Mouse (Mus musculus) midbrain, embryonic 13.5 days (tissue): ENCODE data around the gene Chpf2. TPM values are rescaled to one million over a fixed set of nuclear protein-coding genes. Genes with fewer than 3 reads are reported as not detected.
"Not testable (repeated sequence)": the region's sequence is repeated elsewhere in the genome, so short reads cannot be mapped to it uniquely, and the experiment has no call there.

ENCODE experiments used
- ATAC-seq: fragments of 200-750 bp; cut with Nextera tagmentation; 2 replicates; pipeline ENCODE4 v1.8.0; 2017; ENCODE audit warnings: mild to moderate bottlenecking, moderate TSS enrichment, moderate library complexity
- H3K27ac ChIP-seq: fragments of 300-500 bp; sonication (generic); 2 replicates; pipeline ENCODE4 v1.5.1; 2015; ENCODE audit warnings: inconsistent platforms, mild to moderate bottlenecking, moderate library complexity
- H3K27me3 ChIP-seq: fragments of 300-500 bp; sonication (generic); 2 replicates; pipeline ENCODE4 v1.6.1; 2015; ENCODE audit warnings: mild to moderate bottlenecking, inconsistent platforms
- H3K36me3 ChIP-seq: fragments of 300-500 bp; sonication (generic); 2 replicates; pipeline ENCODE4 v1.6.1; 2015; ENCODE audit warnings: mild to moderate bottlenecking, inconsistent platforms
- H3K4me1 ChIP-seq: fragments of 300-500 bp; sonication (generic); replicated peaks from 2 replicates; pipeline ENCODE4 v1.6.1; 2015; ENCODE audit warnings: inconsistent platforms
- H3K4me2 ChIP-seq: fragments of 300-500 bp; sonication (generic); replicated peaks from 2 replicates; pipeline ENCODE4 v1.6.1; 2015; ENCODE audit warnings: moderate library complexity, mild to moderate bottlenecking, inconsistent platforms
- H3K4me3 ChIP-seq: fragments of 300-500 bp; sonication (generic); replicated peaks from 2 replicates; pipeline ENCODE4 v1.5.1; 2015; ENCODE audit warnings: mild to moderate bottlenecking, inconsistent platforms
- H3K9ac ChIP-seq: fragments of 300-500 bp; sonication (generic); replicated peaks from 2 replicates; pipeline ENCODE4 v1.6.1; 2015; ENCODE audit warnings: mild to moderate bottlenecking, inconsistent platforms
- H3K9me3 ChIP-seq: fragments of 300-500 bp; sonication (generic); 2 replicates; pipeline ENCODE4 v1.6.1; 2016; ENCODE audit warnings: mild to moderate bottlenecking, inconsistent platforms
- WGBS: fragments of 180-500 bp; shearing (Covaris S2); methylation state at CpG from one replicate; pipeline ENCODE4 v1.1.7; 2015; 5-methylcytosine and 5-hydroxymethylcytosine counted together
- polyA plus RNA-seq: library from polyadenylated mRNA; unstranded; fragments of >200 nt; fragmentation: Nextera tagmentation; extraction: Ambion mirVana; gene quantifications from 2 replicates; pipeline ENCODE4 v1.2.1, GENCODE M21; 2015

The Chpf2 gene
- polyA plus RNA-seq = 17.8 and 18.6 TPM in 2 replicates

- peak within 1 kb of the TSS; percentile 83 for H3K27ac ChIP-seq
- H3K4me3 ChIP-seq = peak within 1 kb of the TSS; percentile 86
- WGBS = under 1% methylated on average over 43 of the region's 43 CpGs
- ATAC-seq = peak; percentile 96
- H3K36me3 ChIP-seq = peaks cover 36% of the 10 kb centered on the region
- H3K9ac ChIP-seq = peak within 1 kb of the TSS; percentile 81
- 0 out of 2 replicates have a peak, but pooled peaks cover 3% of the 10 kb centered on the region for H3K27me3 ChIP-seq
- no peaks in the 10 kb centered on the region for H3K9me3 ChIP-seq
- peak within 1 kb of the TSS; percentile 98 for H3K4me2 ChIP-seq
- peaks cover 40% of the 10 kb centered on the region for H3K4me1 ChIP-seq
Observed at GRCm38 (mm10) chr5:24586547-24587199, at the start of gene Chpf2. Gene Chpf2, plus strand, starts transcription at chr5:24586741.

DNA sequence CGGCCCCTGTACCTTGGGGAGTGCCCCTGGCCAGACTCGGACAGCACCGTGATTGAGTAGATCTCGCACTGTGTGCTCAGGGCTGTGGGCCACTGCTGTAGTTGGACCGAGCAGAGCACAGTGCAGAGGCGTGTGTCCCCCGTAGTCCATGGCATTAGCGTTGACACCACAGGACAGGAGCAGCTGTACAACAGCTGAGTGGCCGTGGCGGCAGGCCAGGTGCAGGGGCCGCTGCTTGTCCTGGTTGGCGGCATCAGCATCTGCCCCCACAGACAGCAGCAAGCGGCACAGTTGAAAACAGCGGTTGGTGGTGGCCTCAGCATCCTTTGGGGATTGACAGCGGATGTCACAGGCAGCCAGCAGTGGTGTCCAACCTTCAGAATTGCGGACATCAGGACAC lies 48.9 kb upstream of the Chpf2 start:
- Histone ChIP-seq H3K9ac (no peak overlapping the region), H3K4me1 (no peaks in the 10 kb centered on the region), H3K9me3 (no peaks in the 10 kb centered on the region), H3K4me3 (no peak overlapping the region), H3K27ac (no peak overlapping the region), H3K4me2 (no peak overlapping the region), H3K27me3 (peaks cover 12% of the 10 kb centered on the region; the same call in 1 of the 2 replicates), H3K36me3 (no peaks in the 10 kb centered on the region)
- WGBS = 68% methylated on average over 16 of the region's 16 CpGs
- 0 out of 2 replicates have a peak, but pooled peaks have one; percentile 41 for ATAC-seq

- 83% methylated on average over 22 of the region's 22 CpGs for WGBS
Observed at GRCm38 (mm10) chr5:24539571-24540296, 46.8 kb upstream of the Chpf2 start.

DNA sequence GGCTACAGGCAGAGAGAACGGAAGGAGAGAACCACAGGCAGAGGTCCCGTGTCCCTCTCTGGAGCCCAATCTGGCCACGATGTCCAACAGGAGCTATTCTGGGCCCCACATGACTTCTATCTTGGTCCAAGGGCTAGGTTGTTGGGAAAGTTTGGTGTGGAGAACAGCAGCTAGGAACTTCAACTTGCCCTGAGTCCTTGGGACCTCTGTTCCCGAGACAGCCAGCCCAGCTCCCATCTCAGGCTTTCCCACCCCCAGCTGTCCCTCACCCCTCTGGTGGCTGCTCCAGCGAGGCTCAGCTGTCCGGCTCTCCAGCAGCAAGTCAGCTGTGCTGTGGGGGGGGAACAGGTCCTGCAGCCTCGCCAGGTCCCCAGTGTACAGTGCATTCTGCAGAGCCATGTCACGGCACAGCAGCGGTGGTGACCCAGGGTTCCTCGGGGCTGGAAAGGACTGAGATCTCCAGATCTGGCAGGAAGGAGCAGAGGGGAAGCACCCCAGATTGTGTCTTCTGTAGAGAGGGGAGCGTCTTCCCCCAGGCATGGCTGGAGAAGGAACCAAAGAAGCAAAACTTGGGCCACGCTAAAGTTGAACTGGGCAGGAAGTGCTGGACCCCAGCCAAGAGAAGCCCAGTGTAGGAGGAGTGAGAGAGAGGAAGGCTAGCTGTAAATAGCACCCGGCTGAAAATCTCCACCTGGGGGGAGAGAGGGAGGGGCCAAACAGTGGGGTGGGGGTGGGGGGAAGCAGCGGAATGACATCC lies 46.0 kb upstream of the Chpf2 start, which contains the start of gene Asb10:
Asb10 (minus strand) TSS at position 592 of the 757 bp plus-strand sequence.
- H3K4me1 ChIP-seq = no peaks in the 10 kb centered on the region
- H3K9ac ChIP-seq = no peak within 1 kb of the TSS
- no peak within 1 kb of the TSS for H3K27ac ChIP-seq
- no peaks in the 10 kb centered on the region for H3K36me3 ChIP-seq
- H3K4me2 ChIP-seq = no peak within 1 kb of the TSS
- H3K4me3 ChIP-seq = no peak within 1 kb of the TSS
- H3K27me3 ChIP-seq = 0 out of 2 replicates have a peak, but pooled peaks cover 5% of the 10 kb centered on the region
- 54% methylated on average over 14 of the region's 14 CpGs for WGBS
- no peak for ATAC-seq
- no peaks in the 10 kb centered on the region for H3K9me3 ChIP-seq

More at GRCm38 (mm10) chr5:24539571-24540296, 46.8 kb upstream of the Chpf2 start:
- H3K27me3 ChIP-seq = 0 out of 2 replicates have a peak, but pooled peaks cover 5% of the 10 kb centered on the region
- no peak overlapping the region for H3K9ac ChIP-seq
- no peak overlapping the region for H3K4me2 ChIP-seq
- H3K4me1 ChIP-seq = no peaks in the 10 kb centered on the region
- no peaks in the 10 kb centered on the region for H3K36me3 ChIP-seq
- no peak for ATAC-seq
- H3K27ac ChIP-seq = no peak overlapping the region
- no peak overlapping the region for H3K4me3 ChIP-seq
- no peaks in the 10 kb centered on the region for H3K9me3 ChIP-seq

DNA sequence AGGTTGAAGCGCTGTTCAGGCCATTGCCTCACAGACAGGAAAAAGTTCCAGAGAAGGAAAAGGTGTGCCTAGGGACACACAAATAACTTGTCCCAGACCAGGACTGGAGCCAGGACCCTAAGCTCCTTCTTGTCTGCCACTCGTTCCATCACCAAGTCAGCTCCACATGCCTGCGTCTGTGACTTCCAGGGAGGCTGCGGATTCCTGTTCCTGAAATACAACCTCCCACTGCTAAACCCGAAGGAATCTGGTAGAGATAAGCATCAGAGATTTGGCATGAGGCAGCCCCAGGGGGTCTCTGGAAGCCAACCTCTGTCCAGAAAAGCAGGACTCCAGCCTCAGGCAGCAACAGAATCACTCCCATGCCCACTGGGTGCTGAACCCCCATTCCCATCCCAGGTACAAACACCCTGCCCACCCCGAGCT lies 45.4 kb upstream of the Chpf2 start:
- Histone ChIP-seq H3K4me1 (no peaks in the 10 kb centered on the region), H3K36me3 (no peaks in the 10 kb centered on the region), H3K9me3 (no peaks in the 10 kb centered on the region), H3K9ac (no peak overlapping the region), H3K4me3 (no peak overlapping the region), H3K27me3 (0 out of 2 replicates have a peak, but pooled peaks cover 5% of the 10 kb centered on the region), H3K27ac (no peak overlapping the region), H3K4me2 (no peak overlapping the region)
- no peak for ATAC-seq
- WGBS = 48% methylated on average over 6 of the region's 6 CpGs

GRCm38 (mm10) chr5:24542643-24543042 lies 43.9 kb upstream of the Chpf2 start:
- Histone ChIP-seq H3K4me2 (no peak overlapping the region), H3K27ac (no peak overlapping the region), H3K36me3 (no peaks in the 10 kb centered on the region), H3K9ac (no peak overlapping the region), H3K27me3 (0 out of 2 replicates have a peak, but pooled peaks cover 5% of the 10 kb centered on the region), H3K9me3 (no peaks in the 10 kb centered on the region), H3K4me3 (no peak overlapping the region), H3K4me1 (no peaks in the 10 kb centered on the region)
- WGBS = 82% methylated on average over 7 of the region's 7 CpGs
- ATAC-seq = no peak

DNA sequence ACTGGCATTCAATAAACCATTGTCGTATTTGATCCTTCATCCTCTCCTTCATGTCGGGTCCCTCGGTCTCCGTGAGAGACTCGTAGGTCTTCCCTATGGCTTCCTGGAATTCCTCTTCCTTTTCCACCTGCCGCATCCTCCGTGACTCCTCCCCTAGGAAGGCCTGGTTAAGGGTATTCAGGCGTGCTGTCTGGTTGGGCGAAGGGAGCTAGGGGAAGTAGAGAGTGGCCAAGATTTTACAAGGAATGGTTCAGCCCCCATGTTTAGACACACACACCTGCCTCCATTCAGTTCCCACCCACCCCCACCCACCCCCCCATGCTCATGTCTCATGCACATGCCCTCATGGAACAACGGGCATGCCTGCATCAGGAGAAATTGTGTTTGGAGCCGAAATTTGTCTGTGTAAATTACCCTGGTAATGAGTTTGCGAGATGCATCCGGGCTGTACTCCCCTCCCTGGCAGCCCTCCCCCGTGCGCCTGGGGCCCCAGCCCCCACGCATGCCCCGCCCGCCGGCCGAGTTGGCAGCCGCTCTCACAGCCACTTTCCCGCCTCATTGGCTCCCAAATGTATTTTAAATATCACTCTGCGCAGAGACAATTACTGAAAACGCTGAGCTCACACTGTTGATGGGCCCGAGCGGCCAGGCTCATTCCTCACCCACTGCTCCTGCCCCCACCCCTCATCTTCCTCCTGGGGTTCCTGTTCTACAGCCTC lies 35.8 kb upstream of the Chpf2 start:
- Histone ChIP-seq H3K9ac (0 out of 2 replicates have a peak overlapping the region, but pooled peaks have one; percentile 39), H3K27me3 (no peaks in the 10 kb centered on the region; the same call in 1 of the 2 replicates), H3K36me3 (no peaks in the 10 kb centered on the region), H3K9me3 (no peaks in the 10 kb centered on the region), H3K4me2 (peak overlapping the region; percentile 32), H3K27ac (no peak overlapping the region), H3K4me1 (peaks cover 15% of the 10 kb centered on the region), H3K4me3 (no peak overlapping the region; the same call in 1 of the 2 replicates)
- ATAC-seq = peak; percentile 80
- 41% methylated on average over 26 of the region's 26 CpGs for WGBS

DNA sequence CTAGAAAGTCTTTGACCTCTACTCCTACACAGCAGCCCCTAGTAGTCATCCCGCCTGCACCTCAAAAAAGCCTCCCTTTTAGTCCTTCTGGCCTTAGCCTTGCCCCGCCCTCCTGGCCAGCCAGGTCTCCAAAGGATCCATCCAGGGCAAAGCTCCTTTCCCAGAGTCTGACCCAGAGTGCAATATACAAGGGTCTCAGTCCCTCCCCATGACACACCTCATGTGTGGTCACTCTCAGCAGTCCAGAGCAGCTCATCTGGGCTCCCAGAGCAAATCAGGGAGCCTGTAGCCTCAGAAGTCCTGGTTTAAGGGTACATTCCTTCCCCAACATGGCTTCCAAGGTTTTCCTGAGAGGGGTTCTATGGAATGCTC lies 35.2 kb upstream of the Chpf2 start:
- H3K9me3 ChIP-seq = no peaks in the 10 kb centered on the region
- H3K27ac ChIP-seq = no peak overlapping the region
- no peaks in the 10 kb centered on the region; the same call in 1 of the 2 replicates for H3K27me3 ChIP-seq
- 0 out of 2 replicates have a peak overlapping the region, but pooled peaks have one; percentile 39 for H3K9ac ChIP-seq
- H3K4me2 ChIP-seq = peak overlapping the region; percentile 32
- ATAC-seq = peak; percentile 32
- H3K4me1 ChIP-seq = peaks cover 15% of the 10 kb centered on the region
- no peak overlapping the region; the same call in 1 of the 2 replicates for H3K4me3 ChIP-seq
- no peaks in the 10 kb centered on the region for H3K36me3 ChIP-seq
- 40% methylated on average over 2 of the region's 2 CpGs for WGBS

DNA sequence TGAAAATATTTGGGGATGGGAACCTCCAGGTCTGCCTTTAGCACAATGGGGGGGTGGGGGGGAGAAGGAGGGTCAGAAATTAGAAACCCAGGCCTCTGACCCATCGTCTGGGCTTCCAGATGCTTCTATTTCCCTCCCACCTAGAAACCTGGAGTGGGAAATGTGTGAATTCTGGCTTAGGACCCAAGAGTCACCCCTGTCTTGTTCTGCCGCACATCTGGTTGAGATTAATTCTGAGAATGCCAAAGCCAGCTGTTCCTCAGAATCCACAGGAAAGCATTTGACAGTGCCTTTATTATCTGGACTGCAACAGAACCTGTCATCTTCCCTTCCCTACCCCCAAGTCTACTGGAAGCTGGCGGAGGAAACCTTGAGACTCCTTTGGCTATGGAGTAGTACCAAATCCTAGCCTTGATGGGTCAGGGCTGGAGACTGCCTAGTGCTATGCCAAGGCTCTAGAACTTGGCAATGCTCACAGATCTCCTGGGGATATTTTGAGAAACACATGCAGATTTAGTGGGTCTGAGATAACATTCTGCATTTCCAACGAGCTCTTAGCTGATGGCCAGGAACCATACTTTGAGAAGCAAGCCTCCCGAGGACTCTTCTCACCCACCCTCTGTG lies 32.8 kb upstream of the Chpf2 start:
- Histone ChIP-seq H3K9ac (no peak overlapping the region), H3K9me3 (no peaks in the 10 kb centered on the region), H3K27ac (no peak overlapping the region), H3K4me3 (no peak overlapping the region), H3K27me3 (no peaks in the 10 kb centered on the region; the same call in 1 of the 2 replicates), H3K36me3 (no peaks in the 10 kb centered on the region), H3K4me1 (peaks cover 15% of the 10 kb centered on the region), H3K4me2 (no peak overlapping the region)
- ATAC-seq = no peak
- WGBS = 90% methylated on average over 5 of the region's 5 CpGs

DNA sequence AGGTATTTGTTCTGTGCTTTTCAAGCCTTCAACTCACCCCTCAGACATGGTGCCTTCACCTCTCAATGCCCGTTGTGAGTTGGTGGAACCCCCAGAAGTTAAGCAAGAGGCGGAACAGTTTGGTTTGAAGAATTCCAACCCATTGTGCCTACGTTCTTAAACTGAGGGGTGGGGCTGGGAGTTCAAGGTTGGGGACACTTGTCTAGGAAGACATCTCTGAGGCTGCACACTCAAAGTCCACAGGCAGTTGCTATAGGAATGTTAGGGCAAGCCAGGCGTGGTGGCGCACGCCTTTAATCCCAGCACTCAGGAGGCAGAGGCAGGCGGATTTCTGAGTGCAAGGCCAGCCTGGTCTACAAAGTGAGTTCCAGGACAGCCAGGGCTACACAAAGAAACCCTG lies 31.2 kb upstream of the Chpf2 start:
- H3K9me3 ChIP-seq, H3K4me3 ChIP-seq, H3K27me3 ChIP-seq, H3K9ac ChIP-seq, H3K4me2 ChIP-seq, H3K27ac ChIP-seq, H3K36me3 ChIP-seq, ATAC-seq: not testable (repeated sequence)
- 93% methylated on average over 7 of the region's 7 CpGs for WGBS
- peaks cover 14% of the 10 kb centered on the region for H3K4me1 ChIP-seq

DNA sequence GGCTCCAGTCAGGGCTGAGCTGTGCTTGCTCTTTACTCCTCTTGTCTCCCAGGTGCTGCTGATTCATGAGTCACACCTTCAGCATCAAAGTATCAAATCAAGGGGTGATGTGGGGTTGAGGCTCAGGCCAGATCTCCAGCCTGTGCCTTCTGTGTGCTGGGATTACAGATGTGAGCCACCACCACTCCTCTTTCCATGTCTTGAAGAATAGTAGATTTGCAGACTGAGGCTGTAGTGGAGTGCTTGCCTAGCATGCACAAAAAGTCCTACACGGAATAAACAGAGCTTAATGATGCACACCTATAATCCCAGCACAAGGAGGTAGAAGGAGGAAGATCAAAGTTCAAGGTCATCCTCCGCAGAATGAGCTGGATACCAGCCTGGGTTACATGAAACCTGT lies 29.8 kb upstream of the Chpf2 start, which contains the start of gene 4931409K22Rik:
4931409K22Rik (minus strand) TSS at position 101 of the 400 bp plus-strand sequence.
- Histone ChIP-seq H3K9ac (no peak within 1 kb of the TSS), H3K4me1 (peaks cover under 1% of the 10 kb centered on the region; the same call in 1 of the 2 replicates), H3K36me3 (no peaks in the 10 kb centered on the region), H3K27ac (no peak within 1 kb of the TSS), H3K9me3 (no peaks in the 10 kb centered on the region), H3K4me3 (no peak within 1 kb of the TSS), H3K27me3 (no peaks in the 10 kb centered on the region; the same call in 1 of the 2 replicates), H3K4me2 (no peak within 1 kb of the TSS)
- WGBS = 71% methylated on average over 2 of the region's 2 CpGs
- ATAC-seq = no peak
